In the genomic region with DNA sequence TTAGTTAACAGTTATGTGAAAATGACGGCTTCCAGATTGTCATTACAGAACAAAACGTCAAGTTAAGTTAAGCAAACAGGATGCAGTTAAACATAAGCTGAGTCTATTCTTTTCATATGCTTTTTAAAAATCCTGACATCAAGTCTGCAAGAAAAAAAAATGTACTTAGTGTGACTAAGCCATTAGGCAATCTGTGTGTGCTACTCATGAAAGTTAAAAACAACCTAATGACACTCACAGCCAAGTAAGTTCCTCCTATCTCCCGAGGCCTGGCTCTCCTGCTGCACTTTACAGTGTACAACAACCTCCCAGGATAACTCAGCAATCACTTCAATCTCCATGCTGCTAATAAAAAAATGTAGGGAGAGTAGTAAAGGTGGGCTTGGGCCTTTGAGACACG, we compare ENCODE assay signal across 18 mouse cellular contexts. TPM values are rescaled to one million over a fixed set of nuclear protein-coding genes. Genes with fewer than 3 reads are reported as not detected.
"Had no signal": no experiment of that assay in that cellular context is flagged by ENCODE, and none has a peak within 500 bp of the region (broad histone marks: within the 10 kb centered on the region; RNA-seq: fewer than 3 reads in every experiment).

No protein-coding gene starts in this region.

- H3K27me3 ChIP-seq: liver, embryonic 15.5 days; megakaryocyte, embryonic 14.5 days; midbrain, embryonic 13.5 days; midbrain, embryonic 15.5 days; neural tube, embryonic 12.5 days had no signal

- H3K4me1 ChIP-seq: midbrain, embryonic 13.5 days; midbrain, embryonic 15.5 days; neural tube, embryonic 12.5 days had no signal

- H3K4me3 ChIP-seq: liver, embryonic 15.5 days; megakaryocyte, embryonic 14.5 days; midbrain, embryonic 13.5 days; midbrain, embryonic 15.5 days; neural tube, embryonic 12.5 days had no signal

- H3K9me3 ChIP-seq: liver, embryonic 15.5 days; midbrain, embryonic 13.5 days; midbrain, embryonic 15.5 days; neural tube, embryonic 12.5 days had no signal

- H3K9ac ChIP-seq: liver, embryonic 15.5 days; lung, embryonic 14.5 days; midbrain, embryonic 13.5 days; midbrain, embryonic 15.5 days; neural tube, embryonic 12.5 days had no signal

- DNase-seq: lung, adult 18-20 months; lung, embryonic 14.5 days; lung, postnatal 14 days; lung, postnatal 4 days; right cerebral cortex, postnatal 14 days; spleen, adult 18-20 months; thymus, adult 18-20 months; thymus, postnatal 14 days; thymus, postnatal 36 days had no signal

- ATAC-seq: midbrain, embryonic 13.5 days; midbrain, embryonic 15.5 days had no signal

- H3K4me2 ChIP-seq: liver, embryonic 15.5 days; lung, embryonic 14.5 days; midbrain, embryonic 11.5 days; midbrain, embryonic 13.5 days; midbrain, embryonic 15.5 days; neural tube, embryonic 12.5 days had no signal

- H3K27ac ChIP-seq: liver, embryonic 15.5 days; midbrain, embryonic 13.5 days; midbrain, embryonic 15.5 days; neural tube, embryonic 12.5 days had no signal

RNA-seq across cellular contexts. Expression of a gene that starts 37.8 kb away (rescaled TPM):
- total RNA-seq: megakaryocyte progenitor cell, adult 5-6 weeks; monocyte, adult 5-6 weeks; neutrophil, adult 5-6 weeks had no signal
- polyA plus RNA-seq: liver, embryonic 15.5 days; midbrain, embryonic 11.5 days; neural tube, embryonic 12.5 days had no signal
